Mouse (Mus musculus) heart, postnatal 36 days (tissue): ENCODE measurements around the gene Nme7. TPM values are rescaled to one million over a fixed set of nuclear protein-coding genes. Genes with fewer than 3 reads are reported as not detected.

Experiments
- DNase-seq, 2 experiments: peaks; one replicate each; pipeline ENCODE4 v3.0.0; 2021 to 2022
- intact Hi-C: fragments of 180-260 bp; cut with DNase I; formaldehyde crosslinking; loops from one replicate; pipeline ENCODE4 v1.15.1; 2025
- total RNA-seq, 2 experiments: library from RNA; stranded (reverse); gene quantifications; 2 replicates each; pipeline ENCODE4 v1.2.3; 2021

Gene Nme7
- total RNA-seq, result 1 to 10 TPM; 5.2 to 5.3 TPM

GRCm38 (mm10) chr1:164303821-164304220 is at the start of gene Nme7:
Gene Nme7, plus strand, starts transcription at chr1:164304121.
- intact Hi-C loops, result no loop called here
- DNase-seq, result no peak

- no peak for DNase-seq
- intact Hi-C loops, result no loop called here
These were observed 49.1 kb upstream of the Nme7 start for GRCm38 (mm10) chr1:164254836-164255235.

GRCm38 (mm10) chr1:164260171-164261028 is 43.5 kb upstream of the Nme7 start:
- no peak for DNase-seq
- intact Hi-C loops, result no loop called here

GRCm38 (mm10) chr1:164261553-164261952 is 42.4 kb upstream of the Nme7 start:
- peak in 1 of 2 experiments; percentile 3 for DNase-seq
- intact Hi-C loops, result no loop called here

- no peak for DNase-seq
- intact Hi-C loops, result no loop called here
These were observed 33.0 kb upstream of the Nme7 start for GRCm38 (mm10) chr1:164270941-164271340.

GRCm38 (mm10) chr1:164273659-164274058 is 30.3 kb upstream of the Nme7 start:
- no peak for DNase-seq
- intact Hi-C loops, result no loop called here

GRCm38 (mm10) chr1:164275455-164275954 is 28.4 kb upstream of the Nme7 start, which contains the start of gene Ccdc181:
Gene Ccdc181, plus strand, starts transcription at chr1:164275585.
- peak; percentile 87 to 88 for DNase-seq
- intact Hi-C loops, result no loop called here

GRCm38 (mm10) chr1:164276552-164276951 is 27.4 kb upstream of the Nme7 start:
- DNase-seq, result no peak
- intact Hi-C loops, result no loop called here

GRCm38 (mm10) chr1:164279332-164279731 is 24.6 kb upstream of the Nme7 start:
- no peak for DNase-seq
- intact Hi-C loops, result no loop called here

GRCm38 (mm10) chr1:164284007-164284406 is 19.9 kb upstream of the Nme7 start:
- DNase-seq, result no peak
- intact Hi-C loops, result no loop called here

GRCm38 (mm10) chr1:164287406-164287805 is 16.5 kb upstream of the Nme7 start:
- DNase-seq, result no peak
- intact Hi-C loops, result no loop called here

GRCm38 (mm10) chr1:164292040-164292439 is 11.9 kb upstream of the Nme7 start:
- no peak for DNase-seq
- intact Hi-C loops, result no loop called here

- intact Hi-C loops, result no loop called here
- no peak for DNase-seq
These were observed 9.8 kb upstream of the Nme7 start for GRCm38 (mm10) chr1:164294071-164294470.

GRCm38 (mm10) chr1:164296473-164296872 is 7.4 kb upstream of the Nme7 start:
- DNase-seq, result no peak
- intact Hi-C loops, result no loop called here

GRCm38 (mm10) chr1:164301949-164302348 is 2.0 kb upstream of the Nme7 start:
- no peak for DNase-seq
- intact Hi-C loops, result no loop called here

GRCm38 (mm10) chr1:164307124-164307751 is 3.3 kb downstream of the Nme7 start, which contains the start of gene Blzf1:
Gene Blzf1, minus strand, starts transcription at chr1:164307489.
- intact Hi-C loops, result no loop called here
- peak; percentile 92 to 95 for DNase-seq

GRCm38 (mm10) chr1:164307922-164308321 is 4.0 kb downstream of the Nme7 start:
- intact Hi-C loops, result no loop called here
- DNase-seq, result no peak

GRCm38 (mm10) chr1:164314085-164314484 is 10.2 kb downstream of the Nme7 start:
- no peak for DNase-seq

GRCm38 (mm10) chr1:164315266-164315665 is 11.3 kb downstream of the Nme7 start:
- peak in 1 of 2 experiments; percentile 36 for DNase-seq
- intact Hi-C loops, result loop anchor here (10.0 kb wide), 1 partner anchor 920 kb away; the partner anchor contains the start of gene Tiprl

More at GRCm38 (mm10) chr1:164314085-164314484, 10.2 kb downstream of the Nme7 start:
- intact Hi-C loops, result loop anchor here (10.0 kb wide), 1 partner anchor 921 kb away; the partner anchor contains the start of gene Tiprl

- peak; percentile 69 to 81 for DNase-seq
- intact Hi-C loops, result loop anchor here (1.0 to 10.0 kb wide), 3 partner anchors 588 to 918 kb away; partner anchors contain the start of gene Tiprl
These were observed 12.8 kb downstream of the Nme7 start for GRCm38 (mm10) chr1:164316697-164317096.

GRCm38 (mm10) chr1:164317261-164317660 is 13.3 kb downstream of the Nme7 start:
- intact Hi-C loops, result loop anchor here (2.0 to 10.0 kb wide), 2 partner anchors 588 to 918 kb away; partner anchors contain the start of gene Tiprl
- DNase-seq, result no peak
